Mouse (Mus musculus): ENCODE data around the gene Olfr785. TPM values are rescaled to one million over a fixed set of nuclear protein-coding genes. Genes with fewer than 3 reads are reported as not detected.
"Not testable (repeated sequence)": the region's sequence is repeated elsewhere in the genome, so short reads cannot be mapped to it uniquely, and the experiment has no call there.

Gene Olfr785
- polyA plus RNA-seq (2012): not detected in 2 replicates

GRCm38 (mm10) chr10:129405126-129405525 lies at the start of gene Olfr785:
Gene Olfr785, plus strand, starts transcription at chr10:129405426.
- TF ChIP-seq GATA1 (IDR thresholded peaks at IDR 0.05; ENCODE audit: low read length): no peak
- TF ChIP-seq TAL1 (IDR thresholded peaks at IDR 0.05; ENCODE audit: low read length): no peak
- Histone ChIP-seq H3K4me3 (replicated peaks) (no peak within 1 kb of the TSS), H3K27me3 (ENCODE audit: control insufficient read depth) (no peaks in the 10 kb centered on the region), H3K4me1 (ENCODE audit: control insufficient read depth) (no peaks in the 10 kb centered on the region), H3K9me3 (ENCODE audit: control insufficient read depth, low read length) (peaks cover 3% of the 10 kb centered on the region; the same call in 1 of the 2 replicates), H3K36me3 (ENCODE audit: control insufficient read depth) (no peaks in the 10 kb centered on the region)

- H3K4me1 ChIP-seq (ENCODE audit: control insufficient read depth); H3K36me3 ChIP-seq (ENCODE audit: control insufficient read depth); H3K27me3 ChIP-seq (ENCODE audit: control insufficient read depth); H3K4me3 ChIP-seq (replicated peaks): not testable (repeated sequence)
- peaks cover 20% of the 10 kb centered on the region for H3K9me3 ChIP-seq (ENCODE audit: control insufficient read depth, low read length)
These were observed 48.7 kb upstream of the Olfr785 start for GRCm38 (mm10) chr10:129356496-129356895.

- no peaks in the 10 kb centered on the region for H3K36me3 ChIP-seq (ENCODE audit: control insufficient read depth)
- peaks cover 25% of the 10 kb centered on the region for H3K9me3 ChIP-seq (ENCODE audit: control insufficient read depth, low read length)
- no peak overlapping the region for H3K4me3 ChIP-seq (replicated peaks)
- no peaks in the 10 kb centered on the region for H3K4me1 ChIP-seq (ENCODE audit: control insufficient read depth)
- H3K27me3 ChIP-seq (ENCODE audit: control insufficient read depth): no peaks in the 10 kb centered on the region
- TF ChIP-seq TAL1 (IDR thresholded peaks at IDR 0.05; ENCODE audit: low read length) (no peak), GATA1 (IDR thresholded peaks at IDR 0.05; ENCODE audit: low read length) (no peak)
These were observed 47.9 kb upstream of the Olfr785 start for GRCm38 (mm10) chr10:129357307-129357706.

- peaks cover 25% of the 10 kb centered on the region for H3K9me3 ChIP-seq (ENCODE audit: control insufficient read depth, low read length)
These were observed 31.2 kb upstream of the Olfr785 start for GRCm38 (mm10) chr10:129374051-129374450.

GRCm38 (mm10) chr10:129383783-129384182 lies 21.4 kb upstream of the Olfr785 start, which contains the start of gene Olfr784:
Gene Olfr784, plus strand, starts transcription at chr10:129384083.
- H3K36me3 ChIP-seq (ENCODE audit: control insufficient read depth): no peaks in the 10 kb centered on the region
- no peak within 1 kb of the TSS for H3K4me3 ChIP-seq (replicated peaks)
- no peaks in the 10 kb centered on the region for H3K4me1 ChIP-seq (ENCODE audit: control insufficient read depth)
- no peak for TF ChIP-seq GATA1 (IDR thresholded peaks at IDR 0.05; ENCODE audit: low read length)
- TF ChIP-seq TAL1 (IDR thresholded peaks at IDR 0.05; ENCODE audit: low read length): no peak
- no peaks in the 10 kb centered on the region for H3K27me3 ChIP-seq (ENCODE audit: control insufficient read depth)
- H3K9me3 ChIP-seq (ENCODE audit: control insufficient read depth, low read length): peaks cover 6% of the 10 kb centered on the region

More at GRCm38 (mm10) chr10:129374051-129374450, 31.2 kb upstream of the Olfr785 start:
- H3K36me3 ChIP-seq (ENCODE audit: control insufficient read depth); H3K4me3 ChIP-seq (replicated peaks); H3K4me1 ChIP-seq (ENCODE audit: control insufficient read depth); H3K27me3 ChIP-seq (ENCODE audit: control insufficient read depth): not testable (repeated sequence)

GRCm38 (mm10) chr10:129400892-129401291 lies 4.3 kb upstream of the Olfr785 start:
- no peak overlapping the region for H3K4me3 ChIP-seq (replicated peaks)
- H3K27me3 ChIP-seq (ENCODE audit: control insufficient read depth): no peaks in the 10 kb centered on the region
- no peaks in the 10 kb centered on the region for H3K4me1 ChIP-seq (ENCODE audit: control insufficient read depth)
- TF ChIP-seq TAL1 (IDR thresholded peaks at IDR 0.05; ENCODE audit: low read length) (no peak), GATA1 (IDR thresholded peaks at IDR 0.05; ENCODE audit: low read length) (no peak)
- no peaks in the 10 kb centered on the region for H3K36me3 ChIP-seq (ENCODE audit: control insufficient read depth)
- peaks cover 3% of the 10 kb centered on the region; the same call in 1 of the 2 replicates for H3K9me3 ChIP-seq (ENCODE audit: control insufficient read depth, low read length)

GRCm38 (mm10) chr10:129427006-129427405 lies 21.8 kb downstream of the Olfr785 start, which contains the start of gene Olfr786:
Gene Olfr786, plus strand, starts transcription at chr10:129427306.
- Histone ChIP-seq H3K4me1 (ENCODE audit: control insufficient read depth) (no peaks in the 10 kb centered on the region), H3K36me3 (ENCODE audit: control insufficient read depth) (no peaks in the 10 kb centered on the region), H3K9me3 (ENCODE audit: control insufficient read depth, low read length) (no peaks in the 10 kb centered on the region; the same call in 1 of the 2 replicates), H3K4me3 (replicated peaks) (no peak within 1 kb of the TSS), H3K27me3 (ENCODE audit: control insufficient read depth) (no peaks in the 10 kb centered on the region)
- TF ChIP-seq GATA1 (IDR thresholded peaks at IDR 0.05; ENCODE audit: low read length) (no peak), TAL1 (IDR thresholded peaks at IDR 0.05; ENCODE audit: low read length) (no peak)

Other genes with a start within 250 kb of the Olfr785 start
- gene Olfr771, start 240.7 kb upstream of the Olfr785 start, polyA plus RNA-seq (2012): not detected in 2 replicates
- gene Olfr772, start 227.5 kb upstream of the Olfr785 start, polyA plus RNA-seq (2012): not detected in 2 replicates
- gene Olfr773, start 218.0 kb upstream of the Olfr785 start, polyA plus RNA-seq (2012): not detected in 2 replicates
- gene Olfr774, start 169.2 kb upstream of the Olfr785 start, polyA plus RNA-seq (2012): not detected in 2 replicates
- gene Olfr775, start 157.0 kb upstream of the Olfr785 start, polyA plus RNA-seq (2012): 0.01 TPM in 1 of 2 replicates, not detected in the other
- gene Olfr776, start 146.3 kb upstream of the Olfr785 start, polyA plus RNA-seq (2012): 0.06 TPM in 1 of 2 replicates, not detected in the other
- 0.04 TPM in 1 of 2 replicates, not detected in the other for gene Olfr777, start 133.9 kb upstream of the Olfr785 start, polyA plus RNA-seq (2012)
- gene Olfr780, start 87.3 kb upstream of the Olfr785 start, polyA plus RNA-seq (2012): not detected in 2 replicates
- not detected in 2 replicates for gene Olfr781, start 76.6 kb upstream of the Olfr785 start, polyA plus RNA-seq (2012)
- gene Olfr782, start 56.6 kb upstream of the Olfr785 start, polyA plus RNA-seq (2012): not detected in 2 replicates
- not detected in 2 replicates for gene Olfr784, start 21.3 kb upstream of the Olfr785 start, polyA plus RNA-seq (2012)
- not detected in 2 replicates for gene Olfr786, start 21.9 kb downstream of the Olfr785 start, polyA plus RNA-seq (2012)
- gene Olfr787, start 56.4 kb downstream of the Olfr785 start, polyA plus RNA-seq (2012): not detected in 2 replicates
- not detected in 2 replicates for gene Olfr788, start 65.6 kb downstream of the Olfr785 start, polyA plus RNA-seq (2012)
- not detected in 2 replicates for gene Olfr789, start 79.3 kb downstream of the Olfr785 start, polyA plus RNA-seq (2012)
- not detected in 2 replicates for gene Olfr790, start 93.1 kb downstream of the Olfr785 start, polyA plus RNA-seq (2012)
- not detected in 2 replicates for gene Olfr791, start 116.4 kb downstream of the Olfr785 start, polyA plus RNA-seq (2012)
- not detected in 2 replicates for gene Olfr792, start 133.7 kb downstream of the Olfr785 start, polyA plus RNA-seq (2012)
- not detected in 2 replicates for gene Olfr794, start 162.2 kb downstream of the Olfr785 start, polyA plus RNA-seq (2012)
- gene Olfr796, start 207.1 kb downstream of the Olfr785 start, polyA plus RNA-seq (2012): not detected in 2 replicates
- gene Olfr798, start 222.5 kb downstream of the Olfr785 start, polyA plus RNA-seq (2012): not detected in 2 replicates
- gene Olfr799, start 232.1 kb downstream of the Olfr785 start, polyA plus RNA-seq (2012): not detected in 2 replicates

Measured in erythroblast, embryonic 14.5 days (primary cell).